Mouse (Mus musculus) bone marrow, adult 2 months (tissue): ENCODE measurements around the gene Fbxw28.
"Not testable (repeated sequence)": the region's sequence is repeated elsewhere in the genome, so short reads cannot be mapped to it uniquely, and the experiment has no call there.

Experiments used
- CTCF ChIP-seq: fragments of 200-500 bp; IDR thresholded peaks from 2 replicates; pipeline ENCODE4 v1.5.1; 2011; ENCODE audit warnings: low read length, control low read depth; ENCODE audit not compliant: control insufficient read depth, insufficient read depth
- POLR2A ChIP-seq: fragments of 200-500 bp; IDR thresholded peaks from 2 replicates; pipeline ENCODE4 v1.6.1; 2011; ENCODE audit warnings: low read depth, mild to moderate bottlenecking, control low read depth, low read length, borderline replicate concordance; ENCODE audit not compliant: control insufficient read depth

GRCm38 (mm10) chr9:109339559-109339958 is at the start of gene Fbxw28:
- TF ChIP-seq POLR2A, CTCF: not testable (repeated sequence)
